Mouse (Mus musculus) testis, adult 2 months (tissue): ENCODE measurements around the gene Kank1. TPM values are rescaled to one million over a fixed set of nuclear protein-coding genes. Genes with fewer than 3 reads are reported as not detected.

Experiments used
- H3K27ac ChIP-seq: fragments of 200-500 bp; 2 replicates; pipeline ENCODE4 v1.5.1; 2012; ENCODE audit warnings: low read depth, low read length; ENCODE audit not compliant: control insufficient read depth, insufficient read depth
- H3K27me3 ChIP-seq: fragments of 200-500 bp; 2 replicates; pipeline ENCODE4 v1.6.1; 2012; ENCODE audit warnings: mild to moderate bottlenecking, low read length, moderate library complexity; ENCODE audit not compliant: control insufficient read depth, insufficient read depth
- H3K36me3 ChIP-seq: fragments of 200-500 bp; 2 replicates; pipeline ENCODE4 v1.6.1; 2012; ENCODE audit warnings: mild to moderate bottlenecking, low read length; ENCODE audit not compliant: control insufficient read depth, insufficient read depth
- H3K4me1 ChIP-seq: fragments of 200-500 bp; 2 replicates; pipeline ENCODE4 v1.6.1; 2012; ENCODE audit warnings: low read length; ENCODE audit not compliant: control insufficient read depth, insufficient read depth
- H3K4me3 ChIP-seq: fragments of 200-500 bp; 2 replicates; pipeline ENCODE4 v1.5.1; 2012; ENCODE audit warnings: low read depth, mild to moderate bottlenecking, low read length, moderate library complexity, mixed read lengths; ENCODE audit not compliant: control insufficient read depth
- CTCF ChIP-seq: fragments of 200-500 bp; IDR thresholded peaks from 2 replicates; pipeline ENCODE4 v1.5.1; 2012; ENCODE audit warnings: low read depth, mild to moderate bottlenecking, inconsistent platforms, low read length, moderate library complexity; ENCODE audit not compliant: control insufficient read depth, insufficient read depth, insufficient replicate concordance
- POLR2A ChIP-seq: fragments of 200-500 bp; IDR thresholded peaks from 2 replicates; pipeline ENCODE4 v1.6.1; 2012; ENCODE audit warnings: low read depth, mild to moderate bottlenecking, inconsistent platforms, low read length, moderate library complexity; ENCODE audit not compliant: control insufficient read depth
- polyA plus RNA-seq: library from polyadenylated mRNA; depleted of rRNA; stranded (reverse); fragments of >200 nt; gene quantifications from 2 replicates; pipeline ENCODE4 v1.2.3, GENCODE M21; 2012

The Kank1 gene
- polyA plus RNA-seq, 1 experiment, result 11.0 TPM

DNA sequence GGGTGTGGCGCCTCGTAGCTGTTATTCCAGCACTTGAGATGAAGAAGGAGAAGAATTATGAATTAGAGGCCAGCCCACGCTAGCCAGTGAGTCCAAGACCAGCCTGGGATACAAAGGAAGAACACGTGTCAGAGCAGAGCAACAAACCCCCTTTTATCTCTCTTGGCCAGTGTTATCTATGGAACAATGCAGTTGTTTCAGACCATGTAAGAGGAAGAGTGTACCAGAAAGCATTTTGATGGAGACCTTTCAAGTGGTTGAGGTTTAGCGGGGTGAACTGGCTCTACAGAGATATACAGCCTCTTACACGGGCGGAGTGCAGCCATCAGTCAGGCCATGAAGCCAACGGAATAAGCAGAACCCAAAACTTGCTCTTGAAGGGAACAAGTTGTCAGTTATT, 100.0 kb downstream of the Kank1 start:
- Histone ChIP-seq H3K27ac (no peak overlapping the region), H3K4me3 (no peak overlapping the region), H3K36me3 (no peaks in the 10 kb centered on the region), H3K27me3 (no peaks in the 10 kb centered on the region), H3K4me1 (no peaks in the 10 kb centered on the region)
- TF ChIP-seq CTCF (no peak), POLR2A (no peak)

DNA sequence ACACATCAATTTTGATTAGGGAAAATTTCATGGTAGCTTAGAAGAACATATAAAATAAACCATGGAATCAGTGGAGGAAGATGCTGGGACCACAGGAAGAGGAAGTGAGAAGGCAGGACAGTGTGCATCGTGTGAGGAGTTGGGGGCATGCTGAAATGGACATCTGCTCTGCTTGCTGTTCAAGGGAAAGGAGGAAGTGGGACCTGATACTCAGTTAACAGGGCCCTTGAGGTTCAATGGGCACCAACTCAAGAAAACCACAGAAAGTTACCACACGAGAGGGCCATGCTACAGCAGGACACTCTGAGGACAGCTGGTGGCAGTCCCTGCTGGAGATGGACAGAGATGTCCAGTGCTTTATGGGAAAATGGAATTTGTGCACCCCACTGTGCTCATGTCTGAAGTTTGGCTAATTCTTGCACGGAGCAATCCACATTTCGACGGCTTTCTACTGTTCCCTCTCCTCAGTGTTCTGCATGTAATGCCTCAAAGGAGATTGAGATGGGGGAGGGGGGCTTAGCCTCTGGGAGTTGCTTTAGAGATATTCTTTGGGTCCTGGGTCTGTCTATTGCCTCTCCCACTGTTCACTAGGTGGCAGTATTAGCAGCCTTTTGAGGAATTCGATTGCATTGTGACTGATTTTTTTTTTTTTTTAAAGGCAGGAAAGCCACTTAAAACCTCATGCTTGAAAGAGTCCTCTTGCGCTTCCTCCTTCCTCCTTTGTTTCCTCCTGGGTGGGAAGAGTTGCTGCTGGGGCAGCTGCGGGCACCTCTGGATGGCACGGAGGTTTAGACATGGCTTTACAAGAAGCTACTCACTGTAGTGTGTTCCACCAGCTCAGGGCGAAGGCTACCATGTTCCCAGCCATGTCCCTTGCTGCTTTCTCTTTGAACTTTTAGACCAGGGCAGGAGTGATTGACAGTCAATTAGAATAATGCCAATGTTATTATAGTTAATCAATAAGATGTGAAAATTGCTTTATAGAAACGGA, 104.2 kb downstream of the Kank1 start:
- Histone ChIP-seq H3K27me3 (no peaks in the 10 kb centered on the region), H3K4me1 (no peaks in the 10 kb centered on the region), H3K27ac (no peak overlapping the region), H3K4me3 (no peak overlapping the region), H3K36me3 (no peaks in the 10 kb centered on the region)
- TF ChIP-seq CTCF (no peak), POLR2A (no peak)

GRCm38 (mm10) chr19:25342026-25342425, 105.3 kb downstream of the Kank1 start:
- H3K4me1 ChIP-seq, result no peaks in the 10 kb centered on the region
- H3K4me3 ChIP-seq, result no peak overlapping the region
- H3K36me3 ChIP-seq, result no peaks in the 10 kb centered on the region
- H3K27ac ChIP-seq, result no peak overlapping the region
- TF ChIP-seq POLR2A (no peak), CTCF (no peak)
- no peaks in the 10 kb centered on the region for H3K27me3 ChIP-seq

- Histone ChIP-seq H3K27ac (no peak overlapping the region), H3K4me1 (no peaks in the 10 kb centered on the region), H3K4me3 (no peak overlapping the region), H3K36me3 (no peaks in the 10 kb centered on the region), H3K27me3 (no peaks in the 10 kb centered on the region)
- TF ChIP-seq CTCF, result no peak
- no peak for TF ChIP-seq POLR2A
These were observed 107.0 kb downstream of the Kank1 start for GRCm38 (mm10) chr19:25343657-25344322.

DNA sequence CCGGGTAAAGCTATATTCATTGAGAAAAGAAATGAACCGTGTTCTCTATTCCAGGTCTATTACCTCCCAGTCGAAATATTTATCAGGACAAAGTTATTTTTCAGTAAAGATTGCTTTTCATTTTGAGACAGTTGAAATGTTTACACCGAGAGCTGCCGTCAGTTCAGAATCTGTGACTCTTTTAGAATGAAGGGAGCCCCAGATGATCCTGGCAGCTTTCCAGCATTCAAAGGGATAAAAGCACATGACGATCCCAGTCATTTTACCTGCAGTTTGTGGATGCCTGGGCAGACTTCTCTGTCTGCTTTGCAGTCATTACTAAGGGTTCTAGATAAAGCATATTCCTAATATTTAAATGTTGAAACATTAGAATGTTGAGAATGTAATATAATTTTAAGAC, 107.6 kb downstream of the Kank1 start:
- no peaks in the 10 kb centered on the region for H3K4me1 ChIP-seq
- TF ChIP-seq CTCF (no peak), POLR2A (no peak)
- H3K36me3 ChIP-seq, result no peaks in the 10 kb centered on the region
- H3K27ac ChIP-seq, result no peak overlapping the region
- no peaks in the 10 kb centered on the region for H3K27me3 ChIP-seq
- H3K4me3 ChIP-seq, result no peak overlapping the region

- TF ChIP-seq POLR2A, result no peak
- TF ChIP-seq CTCF, result no peak
These were observed 109.2 kb downstream of the Kank1 start for GRCm38 (mm10) chr19:25345972-25346371.

DNA sequence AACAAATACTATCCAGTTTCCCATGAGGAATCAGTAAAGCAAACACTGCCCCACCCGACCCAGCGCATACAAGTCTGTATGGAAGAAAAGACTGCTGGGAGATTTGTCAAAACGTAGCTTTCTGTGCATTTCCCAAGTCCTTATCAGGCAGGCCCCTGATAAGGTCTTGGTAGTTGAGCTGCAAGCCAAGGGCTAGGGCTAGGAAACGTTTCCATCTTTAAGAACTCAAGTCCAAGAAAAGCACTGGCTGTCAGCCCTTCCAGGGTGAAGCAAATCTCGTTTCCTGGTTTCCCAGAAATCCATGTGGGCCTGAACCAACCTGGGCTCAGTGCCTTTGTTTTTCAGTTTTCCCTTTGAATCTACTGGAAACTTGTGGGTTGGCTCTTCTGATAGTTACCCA, 110.7 kb downstream of the Kank1 start:
- no peak overlapping the region for H3K27ac ChIP-seq
- TF ChIP-seq CTCF, result no peak
- TF ChIP-seq POLR2A, result no peak
- H3K27me3 ChIP-seq, result no peaks in the 10 kb centered on the region
- no peaks in the 10 kb centered on the region for H3K4me1 ChIP-seq
- H3K4me3 ChIP-seq, result no peak overlapping the region
- H3K36me3 ChIP-seq, result no peaks in the 10 kb centered on the region

More at GRCm38 (mm10) chr19:25345972-25346371, 109.2 kb downstream of the Kank1 start:
- Histone ChIP-seq H3K36me3 (no peaks in the 10 kb centered on the region), H3K4me3 (no peak overlapping the region), H3K4me1 (no peaks in the 10 kb centered on the region), H3K27me3 (no peaks in the 10 kb centered on the region), H3K27ac (no peak overlapping the region)
